Mouse (Mus musculus) right cerebral cortex, adult 2 months (tissue): Measurements from ENCODE around the gene Tmem30b.
A peak's percentile ranks its signal among the peaks of the same experiment; 100 is the strongest.
"Not testable (repeated sequence)": the region's sequence is repeated elsewhere in the genome, so short reads cannot be mapped to it uniquely, and the experiment has no call there.

ENCODE experiments used
- DNase-seq, 2 experiments: peaks; one replicate each; pipeline ENCODE4 v3.0.0; 2021 to 2022; ENCODE audit warnings: low spot score in 2 of 2

The Tmem30b gene

GRCm38 (mm10) chr12:73558525-73559195 is 12.5 kb upstream of the Tmem30b start:
- DNase-seq: peak; percentile 26 to 58

- peak; percentile 55 to 78 for DNase-seq
Observed at GRCm38 (mm10) chr12:73554155-73554554, 8.0 kb upstream of the Tmem30b start.

GRCm38 (mm10) chr12:73548259-73548658 is 2.1 kb upstream of the Tmem30b start:
- DNase-seq: no peak

GRCm38 (mm10) chr12:73547646-73548045 is 1.5 kb upstream of the Tmem30b start:
- no peak for DNase-seq

- DNase-seq: no peak
Observed at GRCm38 (mm10) chr12:73545672-73546085, 513 bp downstream of the Tmem30b start.

- DNase-seq: no peak
Observed at GRCm38 (mm10) chr12:73544736-73545671, 1.2 kb downstream of the Tmem30b start.

GRCm38 (mm10) chr12:73543191-73543590 is 3.0 kb downstream of the Tmem30b start:
- DNase-seq: no peak

- no peak for DNase-seq
Observed at GRCm38 (mm10) chr12:73540402-73540801, 5.8 kb downstream of the Tmem30b start.

- no peak for DNase-seq
Observed at GRCm38 (mm10) chr12:73539151-73539550, 7.0 kb downstream of the Tmem30b start.

GRCm38 (mm10) chr12:73538139-73538508 is 8.1 kb downstream of the Tmem30b start:
- not testable (repeated sequence) for DNase-seq

GRCm38 (mm10) chr12:73537499-73538138 is 8.6 kb downstream of the Tmem30b start:
- DNase-seq: no peak

- DNase-seq: peak; percentile 73 to 78
Observed at GRCm38 (mm10) chr12:73534591-73534990, 11.6 kb downstream of the Tmem30b start.

GRCm38 (mm10) chr12:73531889-73532479 is 14.2 kb downstream of the Tmem30b start:
- peak; percentile 15 to 48 for DNase-seq

- DNase-seq: no peak
Observed at GRCm38 (mm10) chr12:73529590-73529989, 16.6 kb downstream of the Tmem30b start.

GRCm38 (mm10) chr12:73529131-73529530 is 17.1 kb downstream of the Tmem30b start:
- no peak for DNase-seq

- DNase-seq: not testable (repeated sequence)
Observed at GRCm38 (mm10) chr12:73528142-73528541, 18.1 kb downstream of the Tmem30b start.

GRCm38 (mm10) chr12:73525254-73525885 is 20.8 kb downstream of the Tmem30b start:
- no peak for DNase-seq

- DNase-seq: no peak
Observed at GRCm38 (mm10) chr12:73523066-73523465, 23.1 kb downstream of the Tmem30b start.

GRCm38 (mm10) chr12:73521944-73522343 is 24.2 kb downstream of the Tmem30b start:
- no peak for DNase-seq

- DNase-seq: no peak
Observed at GRCm38 (mm10) chr12:73521238-73521841, 24.9 kb downstream of the Tmem30b start.

GRCm38 (mm10) chr12:73517768-73518167 is 28.4 kb downstream of the Tmem30b start:
- no peak for DNase-seq
